Mouse (Mus musculus) heart, postnatal 0 days (tissue): Measurements from ENCODE around the gene Rbfox3.

Source experiments
- CTCF ChIP-seq: IDR thresholded peaks from 2 replicates; pipeline ENCODE4 v1.5.1; 2016; ENCODE audit warnings: antibody characterized with exemption, control low read depth, low read depth
- EP300 ChIP-seq: IDR thresholded peaks from 2 replicates; pipeline ENCODE4 v1.6.1; 2016; ENCODE audit warnings: antibody characterized with exemption, low read depth

DNA sequence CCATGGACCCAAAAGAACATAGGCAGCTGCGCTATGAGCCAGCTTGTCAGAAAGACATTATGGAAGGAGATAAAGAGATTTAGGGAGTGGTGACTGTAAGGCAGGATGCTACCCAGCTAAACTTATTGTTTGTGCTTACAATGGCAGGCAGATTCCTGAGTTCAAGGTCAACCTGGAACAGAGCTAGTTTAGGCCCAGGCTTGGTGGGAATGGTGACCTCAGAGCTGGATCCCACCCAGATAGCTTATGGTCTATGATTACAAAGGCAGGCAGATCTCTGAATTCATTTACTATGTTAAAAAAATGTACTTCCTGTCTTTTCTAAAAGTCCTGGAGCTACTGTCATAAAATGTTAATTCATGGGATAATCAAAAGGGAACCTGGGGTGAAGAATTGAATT, 123.3 kb downstream of the Rbfox3 start:
- TF ChIP-seq CTCF (no peak), EP300 (no peak)
